Mouse (Mus musculus): ENCODE results near the gene Agt. TPM values are rescaled to one million over a fixed set of nuclear protein-coding genes. Genes with fewer than 3 reads are reported as not detected.

Gene Agt
- total RNA-seq (2012; rRNA removed): 0.16 TPM in 1 of 2 replicates, not detected in the other

DNA sequence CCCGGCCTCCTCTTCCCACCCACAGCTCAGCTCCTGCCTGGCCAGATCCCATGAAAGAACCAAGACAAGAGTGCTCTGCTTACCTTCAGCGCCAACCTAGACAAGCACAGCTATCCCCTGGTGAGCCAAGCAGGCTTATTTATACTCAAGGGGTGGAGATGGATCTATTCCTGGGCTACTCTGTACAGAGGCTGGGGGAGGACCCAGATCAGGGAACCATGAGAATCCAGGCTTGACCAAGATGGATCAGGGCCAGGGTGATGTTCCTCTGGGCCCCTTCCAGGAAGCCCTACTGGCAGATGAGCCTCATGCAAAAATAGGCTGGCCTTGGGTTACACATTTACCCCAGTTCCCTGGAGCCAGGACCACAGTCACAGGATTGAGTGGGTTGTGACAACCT, at the start of gene Agt:
Gene Agt, minus strand, starts transcription at position 114 of the 400 bp plus-strand sequence.
- Histone ChIP-seq H3K4me3 (ENCODE audit: insufficient read depth in 1 of 2, low read depth in 1 of 2, low read length in 2 of 2, poor library complexity in 1 of 2, severe bottlenecking in 1 of 2) (no peak within 1 kb of the TSS), H3K9me3 (ENCODE audit: control insufficient read depth, insufficient read depth, low read depth, low read length) (no peaks in the 10 kb centered on the region), H3K9ac (ENCODE audit: insufficient read depth, low read depth, low read length, poor library complexity, severe bottlenecking) (no peak within 1 kb of the TSS), H3K4me1 (ENCODE audit: control insufficient read depth in 2 of 2, insufficient read depth in 2 of 2, low read length in 2 of 2, poor library complexity in 1 of 2) (peaks cover 0 to 3% of the 10 kb centered on the region in 2 experiments; a peak in 1 of 4 replicates), H3K36me3 (ENCODE audit: control insufficient read depth, insufficient read depth, low read length, poor library complexity, severe bottlenecking) (no peaks in the 10 kb centered on the region), H3K27ac (ENCODE audit: insufficient read depth, low read depth, low read length, poor library complexity, severe bottlenecking) (no peak within 1 kb of the TSS)
- no peak for DNase-seq (ENCODE audit: low read depth, low spot score)
- TF ChIP-seq MAFK (IDR thresholded peaks at IDR 0.05; ENCODE audit: insufficient read depth, low read depth, low read length): no peak
- TF ChIP-seq CHD2 (IDR thresholded peaks at IDR 0.05; ENCODE audit: low read depth, low read length): no peak
- no peak for TF ChIP-seq HCFC1 (IDR thresholded peaks at IDR 0.05; ENCODE audit: borderline replicate concordance, insufficient read depth, low read length)
- no peak for TF ChIP-seq ZC3H11A (IDR thresholded peaks at IDR 0.05; ENCODE audit: borderline replicate concordance, low read depth, low read length)
- TF ChIP-seq ZNF384 (IDR thresholded peaks at IDR 0.05; ENCODE audit: low read depth, low read length): no peak
- in situ Hi-C loops (cut with MboI; ENCODE audit: low sequenced_read_pairs in 2 of 2, unreplicated experiment in 2 of 2): no loop called here

DNA sequence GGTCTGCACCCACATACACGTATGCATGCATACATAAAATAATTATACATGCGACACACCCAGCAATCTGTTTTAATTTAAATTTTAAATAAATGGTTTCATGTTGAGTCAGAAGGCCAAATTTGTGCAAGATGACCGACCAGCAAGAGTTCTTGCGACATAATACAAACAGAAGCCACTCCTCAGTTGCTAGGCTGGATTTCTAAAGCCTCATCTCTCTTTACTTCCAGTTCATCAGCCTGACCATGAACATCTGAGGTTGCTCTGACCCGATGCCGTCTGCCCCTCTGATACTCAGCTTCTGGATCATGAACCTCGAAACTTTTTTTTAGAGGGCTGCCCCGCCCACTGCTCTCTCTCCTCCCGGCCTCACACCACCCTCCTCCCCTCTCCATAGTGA, 48.7 kb upstream of the Agt start:
- no peak overlapping the region for H3K9ac ChIP-seq (ENCODE audit: insufficient read depth, low read depth, low read length, poor library complexity, severe bottlenecking)
- TF ChIP-seq MAFK (IDR thresholded peaks at IDR 0.05; ENCODE audit: insufficient read depth, low read depth, low read length) (no peak), HCFC1 (IDR thresholded peaks at IDR 0.05; ENCODE audit: borderline replicate concordance, insufficient read depth, low read length) (no peak), CHD2 (IDR thresholded peaks at IDR 0.05; ENCODE audit: low read depth, low read length) (no peak), ZNF384 (IDR thresholded peaks at IDR 0.05; ENCODE audit: low read depth, low read length) (no peak), ZC3H11A (IDR thresholded peaks at IDR 0.05; ENCODE audit: borderline replicate concordance, low read depth, low read length) (no peak)
- in situ Hi-C loops (cut with MboI; ENCODE audit: low sequenced_read_pairs in 2 of 2, unreplicated experiment in 2 of 2): no loop called here
- H3K36me3 ChIP-seq (ENCODE audit: control insufficient read depth, insufficient read depth, low read length, poor library complexity, severe bottlenecking): no peaks in the 10 kb centered on the region
- no peak for DNase-seq (ENCODE audit: low read depth, low spot score)
- peaks cover 4 to 9% of the 10 kb centered on the region in 2 experiments; a peak in 2 of 4 replicates for H3K4me1 ChIP-seq (ENCODE audit: control insufficient read depth in 2 of 2, insufficient read depth in 2 of 2, low read length in 2 of 2, poor library complexity in 1 of 2)
- no peak overlapping the region for H3K27ac ChIP-seq (ENCODE audit: insufficient read depth, low read depth, low read length, poor library complexity, severe bottlenecking)
- no peak overlapping the region for H3K4me3 ChIP-seq (ENCODE audit: insufficient read depth in 1 of 2, low read depth in 1 of 2, low read length in 2 of 2, poor library complexity in 1 of 2, severe bottlenecking in 1 of 2)
- no peaks in the 10 kb centered on the region for H3K9me3 ChIP-seq (ENCODE audit: control insufficient read depth, insufficient read depth, low read depth, low read length)

DNA sequence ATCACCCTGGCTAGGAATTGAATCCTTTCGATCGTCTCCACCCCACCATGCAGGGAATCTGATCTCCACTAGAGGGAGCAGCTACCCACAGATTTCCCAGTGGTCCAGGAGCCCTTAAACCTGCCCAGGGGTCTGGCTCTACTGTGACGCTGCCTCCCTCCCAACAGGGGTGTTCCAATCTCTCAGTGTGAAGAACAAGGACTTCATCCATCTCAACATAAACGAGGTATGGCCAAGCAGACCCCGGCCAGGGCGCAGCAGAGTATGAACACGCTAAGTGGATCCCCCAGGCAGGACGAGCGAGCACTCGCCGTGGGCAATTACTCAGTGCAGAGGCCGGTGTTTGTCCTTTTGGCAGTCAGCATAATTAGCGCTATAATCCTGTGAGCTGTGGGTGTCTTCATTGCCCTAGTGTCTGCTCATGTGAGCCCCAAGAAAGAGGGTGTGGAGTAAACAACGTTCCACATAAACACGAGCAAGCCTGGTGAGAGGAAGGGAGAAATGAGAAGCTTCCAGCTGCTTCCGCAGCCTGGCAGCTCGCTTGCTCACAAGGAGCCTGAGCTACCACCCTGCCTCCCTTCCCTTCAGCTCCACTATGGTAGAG, 47.9 kb upstream of the Agt start:
- Histone ChIP-seq H3K36me3 (ENCODE audit: control insufficient read depth, insufficient read depth, low read length, poor library complexity, severe bottlenecking) (no peaks in the 10 kb centered on the region), H3K27ac (ENCODE audit: insufficient read depth, low read depth, low read length, poor library complexity, severe bottlenecking) (no peak overlapping the region), H3K9ac (ENCODE audit: insufficient read depth, low read depth, low read length, poor library complexity, severe bottlenecking) (no peak overlapping the region), H3K4me1 (ENCODE audit: control insufficient read depth in 2 of 2, insufficient read depth in 2 of 2, low read length in 2 of 2, poor library complexity in 1 of 2) (peaks cover 4 to 9% of the 10 kb centered on the region in 2 experiments; a peak in 2 of 4 replicates), H3K4me3 (ENCODE audit: insufficient read depth in 1 of 2, low read depth in 1 of 2, low read length in 2 of 2, poor library complexity in 1 of 2, severe bottlenecking in 1 of 2) (peak overlapping the region in 1 of 2 experiments; percentile 67; a peak in 2 of 4 replicates), H3K9me3 (ENCODE audit: control insufficient read depth, insufficient read depth, low read depth, low read length) (no peaks in the 10 kb centered on the region)
- DNase-seq (ENCODE audit: low read depth, low spot score): peak; percentile 63
- TF ChIP-seq ZC3H11A (IDR thresholded peaks at IDR 0.05; ENCODE audit: borderline replicate concordance, low read depth, low read length) (peak; percentile 55), MAFK (IDR thresholded peaks at IDR 0.05; ENCODE audit: insufficient read depth, low read depth, low read length) (no peak)
- in situ Hi-C loops (cut with MboI; ENCODE audit: low sequenced_read_pairs in 2 of 2, unreplicated experiment in 2 of 2): no loop called here

DNA sequence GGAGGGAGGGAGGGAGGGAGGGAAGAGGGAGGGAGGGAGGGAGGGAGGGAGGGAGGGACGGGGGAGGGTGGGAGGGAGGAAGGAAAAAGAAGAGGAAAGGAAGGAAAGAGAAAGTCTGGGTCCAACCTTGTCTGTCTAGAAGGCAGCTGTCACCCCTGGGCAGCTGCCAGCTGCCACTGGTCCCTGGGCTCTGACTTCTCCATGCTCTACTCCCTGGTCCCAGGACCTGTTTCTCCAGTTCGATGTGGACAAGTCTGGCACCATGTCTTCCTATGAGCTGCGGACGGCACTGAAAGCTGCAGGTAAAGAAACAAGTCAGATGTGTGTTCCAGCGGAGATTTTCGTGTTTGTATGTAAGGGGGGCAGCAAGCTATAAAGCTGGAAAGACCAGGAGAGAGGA, 44.8 kb upstream of the Agt start:
- H3K9ac ChIP-seq (ENCODE audit: insufficient read depth, low read depth, low read length, poor library complexity, severe bottlenecking): no peak overlapping the region
- H3K36me3 ChIP-seq (ENCODE audit: control insufficient read depth, insufficient read depth, low read length, poor library complexity, severe bottlenecking): no peaks in the 10 kb centered on the region
- TF ChIP-seq ZNF384 (IDR thresholded peaks at IDR 0.05; ENCODE audit: low read depth, low read length) (no peak), HCFC1 (IDR thresholded peaks at IDR 0.05; ENCODE audit: borderline replicate concordance, insufficient read depth, low read length) (no peak), ZC3H11A (IDR thresholded peaks at IDR 0.05; ENCODE audit: borderline replicate concordance, low read depth, low read length) (no peak), MAFK (IDR thresholded peaks at IDR 0.05; ENCODE audit: insufficient read depth, low read depth, low read length) (no peak), CHD2 (IDR thresholded peaks at IDR 0.05; ENCODE audit: low read depth, low read length) (no peak)
- in situ Hi-C loops (cut with MboI; ENCODE audit: low sequenced_read_pairs in 2 of 2, unreplicated experiment in 2 of 2): no loop called here
- no peak for DNase-seq (ENCODE audit: low read depth, low spot score)
- H3K4me3 ChIP-seq (ENCODE audit: insufficient read depth in 1 of 2, low read depth in 1 of 2, low read length in 2 of 2, poor library complexity in 1 of 2, severe bottlenecking in 1 of 2): no peak overlapping the region
- no peaks in the 10 kb centered on the region for H3K9me3 ChIP-seq (ENCODE audit: control insufficient read depth, insufficient read depth, low read depth, low read length)
- no peak overlapping the region for H3K27ac ChIP-seq (ENCODE audit: insufficient read depth, low read depth, low read length, poor library complexity, severe bottlenecking)
- peaks cover 4 to 9% of the 10 kb centered on the region in 2 experiments; a peak in 2 of 4 replicates for H3K4me1 ChIP-seq (ENCODE audit: control insufficient read depth in 2 of 2, insufficient read depth in 2 of 2, low read length in 2 of 2, poor library complexity in 1 of 2)
